Mouse (Mus musculus) kidney, embryonic 16.5 days (tissue): Measurements from ENCODE around the gene Gm8660. TPM values are rescaled to one million over a fixed set of nuclear protein-coding genes. Genes with fewer than 3 reads are reported as not detected.
"Not testable (repeated sequence)": the region's sequence is repeated elsewhere in the genome, so short reads cannot be mapped to it uniquely, and the experiment has no call there.

Experiments
- ATAC-seq: fragments of 200-750 bp; cut with Nextera tagmentation; 2 replicates; pipeline ENCODE4 v1.8.0; 2017; ENCODE audit warnings: moderate TSS enrichment; ENCODE audit not compliant: low FRiP score, low TSS enrichment
- H3K27ac ChIP-seq: fragments of 300-500 bp; sonication (generic); 2 replicates; pipeline ENCODE4 v1.5.1; 2014; ENCODE audit warnings: low read length
- H3K27me3 ChIP-seq: fragments of 300-500 bp; sonication (generic); 2 replicates; pipeline ENCODE4 v1.6.1; 2014; ENCODE audit warnings: low read length, control low read depth, mixed read lengths; ENCODE audit not compliant: insufficient read depth
- H3K36me3 ChIP-seq: fragments of 300-500 bp; sonication (generic); 2 replicates; pipeline ENCODE4 v1.6.1; 2014; ENCODE audit warnings: low read length, control low read depth, mixed read lengths; ENCODE audit not compliant: insufficient read depth
- H3K4me1 ChIP-seq: fragments of 300-500 bp; sonication (generic); 2 replicates; pipeline ENCODE4 v1.6.1; 2014; ENCODE audit warnings: low read length, control low read depth, mixed read lengths; ENCODE audit not compliant: insufficient read depth
- H3K4me2 ChIP-seq: fragments of 300-500 bp; sonication (generic); replicated peaks from 2 replicates; pipeline ENCODE4 v1.6.1; 2014; ENCODE audit warnings: low read depth, low read length
- H3K4me3 ChIP-seq: fragments of 300-500 bp; sonication (generic); 2 replicates; pipeline ENCODE4 v1.5.1; 2014; ENCODE audit warnings: mild to moderate bottlenecking, low read length
- H3K9ac ChIP-seq: fragments of 300-500 bp; sonication (generic); replicated peaks from 2 replicates; pipeline ENCODE4 v1.6.1; 2014; ENCODE audit warnings: low read length
- H3K9me3 ChIP-seq: fragments of 300-500 bp; sonication (generic); 2 replicates; pipeline ENCODE4 v1.6.1; 2016; ENCODE audit warnings: low read length, control low read depth
- WGBS: fragments of 180-500 bp; shearing (Covaris S2); extraction: QIAGEN DNeasy Blood & Tissue Kit; methylation state at CpG from one replicate; pipeline ENCODE4 v1.1.7; 2014; 5-methylcytosine and 5-hydroxymethylcytosine counted together
- polyA plus RNA-seq: library from polyadenylated mRNA; unstranded; fragments of >200 nt; fragmentation: Nextera tagmentation; extraction: Ambion mirVana; gene quantifications from 2 replicates; pipeline ENCODE4 v1.2.1, GENCODE M21; 2015

Gene Gm8660
- polyA plus RNA-seq: not detected in 2 replicates

- H3K36me3 ChIP-seq, H3K27me3 ChIP-seq, H3K4me3 ChIP-seq, H3K4me2 ChIP-seq, H3K4me1 ChIP-seq, H3K27ac ChIP-seq, ATAC-seq, H3K9ac ChIP-seq, H3K9me3 ChIP-seq: not testable (repeated sequence)
- WGBS: no CpG with 5 or more reads among the region's 1 CpGs
These were observed at the start of gene Gm8660 for GRCm38 (mm10) chr7:22370939-22371338. Gene Gm8660, minus strand, starts transcription at chr7:22371039.

- H3K27ac ChIP-seq, H3K4me1 ChIP-seq, ATAC-seq, H3K4me2 ChIP-seq, H3K9ac ChIP-seq, H3K36me3 ChIP-seq, H3K4me3 ChIP-seq, H3K27me3 ChIP-seq, H3K9me3 ChIP-seq: not testable (repeated sequence)
- no CpG with 5 or more reads among the region's 3 CpGs for WGBS
These were observed 42.4 kb upstream of the Gm8660 start, which contains the start of gene Vmn1r148 for GRCm38 (mm10) chr7:22413283-22413682. Gene Vmn1r148, plus strand, starts transcription at chr7:22413583.

- not testable (repeated sequence) for H3K9me3 ChIP-seq, H3K4me3 ChIP-seq, H3K27ac ChIP-seq, H3K27me3 ChIP-seq, ATAC-seq, H3K4me1 ChIP-seq, H3K4me2 ChIP-seq, H3K9ac ChIP-seq, H3K36me3 ChIP-seq
- WGBS: no CpG with 5 or more reads among the region's 2 CpGs
These were observed 41.2 kb downstream of the Gm8660 start, which contains the start of gene Gm4187 for GRCm38 (mm10) chr7:22329617-22330016. Gene Gm4187, minus strand, starts transcription at chr7:22329717.

Other genes starting within 250 kb of the Gm8660 start
- not detected in 2 replicates for gene Gm10666, start 236.3 kb downstream of the Gm8660 start, polyA plus RNA-seq
- gene Vmn1r142, start 207.0 kb downstream of the Gm8660 start, polyA plus RNA-seq: not detected in 2 replicates
- not detected in 2 replicates for gene Vmn1r143, start 181.7 kb downstream of the Gm8660 start, polyA plus RNA-seq
- not detected in 2 replicates for gene Gm8653, start 169.8 kb downstream of the Gm8660 start, polyA plus RNA-seq
- gene Gm8453, start 141.6 kb downstream of the Gm8660 start, polyA plus RNA-seq: not detected in 2 replicates
- gene Gm4187, start 41.3 kb downstream of the Gm8660 start, polyA plus RNA-seq: not detected in 2 replicates
- gene Vmn1r148, start 42.5 kb upstream of the Gm8660 start, polyA plus RNA-seq: not detected in 2 replicates
- not detected in 2 replicates for gene Vmn1r149, start 67.2 kb upstream of the Gm8660 start, polyA plus RNA-seq
- gene Gm10665, start 93.0 kb upstream of the Gm8660 start, polyA plus RNA-seq: not detected in 2 replicates
- gene Vmn1r151, start 128.6 kb upstream of the Gm8660 start, polyA plus RNA-seq: not detected in 2 replicates
- gene Vmn1r152, start 151.9 kb upstream of the Gm8660 start, polyA plus RNA-seq: not detected in 2 replicates
- gene Gm8677, start 163.8 kb upstream of the Gm8660 start, polyA plus RNA-seq: not detected in 2 replicates
- not detected in 2 replicates for gene Gm4201, start 194.3 kb upstream of the Gm8660 start, polyA plus RNA-seq
- not detected in 2 replicates for gene Gm4565, start 217.1 kb upstream of the Gm8660 start, polyA plus RNA-seq